Mouse (Mus musculus) heart, postnatal 0 days (tissue): ENCODE data around the gene Ep300. TPM values are rescaled to one million over a fixed set of nuclear protein-coding genes. Genes with fewer than 3 reads are reported as not detected.

ENCODE experiments used
- ATAC-seq: fragments of 200-750 bp; cut with Nextera tagmentation; 2 replicates; pipeline ENCODE4 v1.8.0; 2017; ENCODE audit warnings: low read depth, moderate number of reproducible peaks, moderate library complexity; ENCODE audit not compliant: insufficient read depth
- DNase-seq: peaks from one replicate; pipeline ENCODE4 v3.0.0-alpha.2; 2016; ENCODE audit warnings: low spot score
- H3K27ac ChIP-seq: fragments of 300-500 bp; sonication (generic); 2 replicates; pipeline ENCODE4 v1.5.1; 2014; ENCODE audit warnings: low read depth, mild to moderate bottlenecking
- H3K27me3 ChIP-seq: fragments of 300-500 bp; sonication (generic); 2 replicates; pipeline ENCODE4 v1.6.1; 2014; ENCODE audit warnings: low read length, mixed read lengths; ENCODE audit not compliant: control insufficient read depth, insufficient read depth
- H3K36me3 ChIP-seq: fragments of 300-500 bp; sonication (generic); replicated peaks from 2 replicates; pipeline ENCODE4 v1.6.1; 2014; ENCODE audit warnings: low read length, mixed read lengths; ENCODE audit not compliant: control insufficient read depth, insufficient read depth
- H3K4me1 ChIP-seq: fragments of 300-500 bp; sonication (generic); 2 replicates; pipeline ENCODE4 v1.6.1; 2014; ENCODE audit warnings: antibody characterized with exemption; ENCODE audit not compliant: control insufficient read depth, insufficient read depth
- H3K4me2 ChIP-seq: fragments of 300-500 bp; sonication (generic); 2 replicates; pipeline ENCODE4 v1.6.1; 2014; ENCODE audit warnings: low read depth, mild to moderate bottlenecking, low read length, moderate library complexity
- H3K4me3 ChIP-seq: fragments of 300-500 bp; sonication (generic); 2 replicates; pipeline ENCODE4 v1.5.1; 2014; ENCODE audit warnings: low read depth, low read length
- H3K9ac ChIP-seq: fragments of 300-500 bp; sonication (generic); replicated peaks from 2 replicates; pipeline ENCODE4 v1.6.1; 2014; ENCODE audit warnings: low read depth, low read length, mixed read lengths
- H3K9me3 ChIP-seq: fragments of 300-500 bp; sonication (generic); replicated peaks from 2 replicates; pipeline ENCODE4 v1.6.1; 2016; ENCODE audit warnings: low read length; ENCODE audit not compliant: control insufficient read depth
- CTCF ChIP-seq: IDR thresholded peaks from 2 replicates; pipeline ENCODE4 v1.5.1; 2016; ENCODE audit warnings: antibody characterized with exemption, control low read depth, low read depth
- EP300 ChIP-seq: IDR thresholded peaks from 2 replicates; pipeline ENCODE4 v1.6.1; 2016; ENCODE audit warnings: antibody characterized with exemption, low read depth
- WGBS: fragments of 180-500 bp; shearing (Covaris S2); extraction: QIAGEN DNeasy Blood & Tissue Kit; methylation state at CpG from one replicate; pipeline ENCODE4 v1.1.7; 2014; 5-methylcytosine and 5-hydroxymethylcytosine counted together
- polyA plus RNA-seq: library from polyadenylated mRNA; unstranded; fragments of >200 nt; fragmentation: Nextera tagmentation; extraction: Ambion mirVana; gene quantifications from 2 replicates; pipeline ENCODE4 v1.2.1, GENCODE M21; 2015
- total RNA-seq: library from RNA; depleted of rRNA; stranded (reverse); fragments of >200 nt; gene quantifications from 2 replicates; pipeline ENCODE4 v1.2.3, GENCODE M21; 2014; ENCODE audit warnings: low replicate concordance

Ep300 gene
- total and polyA plus RNA-seq, 2 experiments from 2014 or later, result 5.6 to 38.5 TPM

- no peak for TF ChIP-seq EP300
- TF ChIP-seq CTCF, result no peak
- Histone ChIP-seq H3K9ac (no peak overlapping the region), H3K9me3 (no peaks in the 10 kb centered on the region), H3K27me3 (no peaks in the 10 kb centered on the region), H3K4me1 (no peaks in the 10 kb centered on the region), H3K4me3 (no peak overlapping the region), H3K36me3 (no peaks in the 10 kb centered on the region), H3K4me2 (no peak overlapping the region), H3K27ac (no peak overlapping the region)
- ATAC-seq (no peak), DNase-seq (no peak)
- 67% methylated on average over 9 of the region's 9 CpGs for WGBS
Observed at GRCm38 (mm10) chr15:81561996-81562395, 23.2 kb upstream of the Ep300 start.

- no peak overlapping the region for H3K4me3 ChIP-seq
- 50% methylated on average over 9 of the region's 9 CpGs for WGBS
- H3K27me3 ChIP-seq, result no peaks in the 10 kb centered on the region
- no peaks in the 10 kb centered on the region for H3K9me3 ChIP-seq
- no peak for ATAC-seq
- no peak overlapping the region for H3K27ac ChIP-seq
- H3K9ac ChIP-seq, result no peak overlapping the region
- TF ChIP-seq EP300, result no peak
- TF ChIP-seq CTCF, result no peak
- H3K4me1 ChIP-seq, result no peaks in the 10 kb centered on the region
- no peak for DNase-seq
- H3K36me3 ChIP-seq, result no peaks in the 10 kb centered on the region
- H3K4me2 ChIP-seq, result no peak overlapping the region
Observed at GRCm38 (mm10) chr15:81562491-81563488, 22.4 kb upstream of the Ep300 start.

GRCm38 (mm10) chr15:81568093-81568492 is 17.1 kb upstream of the Ep300 start:
- H3K4me2 ChIP-seq, result no peak overlapping the region
- H3K36me3 ChIP-seq, result no peaks in the 10 kb centered on the region
- no peak overlapping the region for H3K27ac ChIP-seq
- DNase-seq (no peak), ATAC-seq (no peak)
- H3K9me3 ChIP-seq, result no peaks in the 10 kb centered on the region
- TF ChIP-seq EP300, result no peak
- TF ChIP-seq CTCF, result no peak
- H3K4me1 ChIP-seq, result no peaks in the 10 kb centered on the region
- no peak overlapping the region for H3K4me3 ChIP-seq
- H3K27me3 ChIP-seq, result no peaks in the 10 kb centered on the region
- WGBS, result 29% methylated on average over 2 of the region's 2 CpGs
- H3K9ac ChIP-seq, result no peak overlapping the region

GRCm38 (mm10) chr15:81568592-81568991 is 16.6 kb upstream of the Ep300 start:
- Histone ChIP-seq H3K27ac (no peak overlapping the region), H3K27me3 (no peaks in the 10 kb centered on the region), H3K9me3 (no peaks in the 10 kb centered on the region), H3K36me3 (no peaks in the 10 kb centered on the region), H3K4me2 (no peak overlapping the region), H3K4me3 (no peak overlapping the region), H3K9ac (no peak overlapping the region), H3K4me1 (no peaks in the 10 kb centered on the region)
- TF ChIP-seq EP300 (no peak), CTCF (no peak)
- DNase-seq, result no peak
- no peak for ATAC-seq
- 34% methylated on average over 2 of the region's 2 CpGs for WGBS

- ATAC-seq (no peak), DNase-seq (no peak)
- Histone ChIP-seq H3K9me3 (no peaks in the 10 kb centered on the region), H3K27me3 (no peaks in the 10 kb centered on the region), H3K36me3 (no peaks in the 10 kb centered on the region), H3K4me2 (no peak overlapping the region), H3K9ac (no peak overlapping the region), H3K4me3 (no peak overlapping the region), H3K4me1 (no peaks in the 10 kb centered on the region), H3K27ac (no peak overlapping the region)
- WGBS, result 11% methylated on average over 3 of the region's 3 CpGs
- no peak for TF ChIP-seq EP300
- no peak for TF ChIP-seq CTCF
Observed at GRCm38 (mm10) chr15:81576961-81577360, 8.2 kb upstream of the Ep300 start.
